Mouse (Mus musculus) stomach, postnatal 0 days (tissue): ENCODE results near the gene Ctnna2. TPM values are rescaled to one million over a fixed set of nuclear protein-coding genes. Genes with fewer than 3 reads are reported as not detected.

Experiments
- ATAC-seq: fragments of 200-750 bp; cut with Nextera tagmentation; 2 replicates; pipeline ENCODE4 v1.8.0; 2017; ENCODE audit not compliant: low FRiP score, low TSS enrichment
- DNase-seq: peaks from one replicate; pipeline ENCODE4 v3.0.0-alpha.2; 2016; ENCODE audit warnings: low spot score
- H3K27ac ChIP-seq: fragments of 300-500 bp; sonication (generic); replicated peaks from 2 replicates; pipeline ENCODE4 v1.5.1; 2014; ENCODE audit warnings: mild to moderate bottlenecking, control low read depth
- H3K27me3 ChIP-seq: fragments of 300-500 bp; sonication (generic); 2 replicates; pipeline ENCODE4 v1.6.1; 2014; ENCODE audit warnings: low read length; ENCODE audit not compliant: control insufficient read depth, insufficient read depth
- H3K36me3 ChIP-seq: fragments of 300-500 bp; sonication (generic); 2 replicates; pipeline ENCODE4 v1.6.1; 2014; ENCODE audit warnings: low read length, mixed read lengths; ENCODE audit not compliant: control insufficient read depth, insufficient read depth
- H3K4me1 ChIP-seq: fragments of 300-500 bp; sonication (generic); replicated peaks from 2 replicates; pipeline ENCODE4 v1.6.1; 2014; ENCODE audit warnings: antibody characterized with exemption; ENCODE audit not compliant: control insufficient read depth, insufficient read depth
- H3K4me2 ChIP-seq: fragments of 300-500 bp; sonication (generic); replicated peaks from 2 replicates; pipeline ENCODE4 v1.6.1; 2014; ENCODE audit warnings: low read depth, mild to moderate bottlenecking, control low read depth, moderate library complexity
- H3K4me3 ChIP-seq: fragments of 300-500 bp; sonication (generic); 2 replicates; pipeline ENCODE4 v1.5.1; 2014; ENCODE audit warnings: low read depth, low read length, control low read depth
- H3K9ac ChIP-seq: fragments of 300-500 bp; sonication (generic); 2 replicates; pipeline ENCODE4 v1.6.1; 2014; ENCODE audit warnings: mild to moderate bottlenecking, low read length, control low read depth, mixed read lengths
- H3K9me3 ChIP-seq: fragments of 300-500 bp; sonication (generic); 2 replicates; pipeline ENCODE4 v1.6.1; 2016; ENCODE audit warnings: low read length; ENCODE audit not compliant: control insufficient read depth
- CTCF ChIP-seq: IDR thresholded peaks from 2 replicates; pipeline ENCODE4 v1.5.1; 2016; ENCODE audit warnings: antibody characterized with exemption, low read depth, mild to moderate bottlenecking, moderate library complexity
- EP300 ChIP-seq: optimal IDR thresholded peaks from 2 replicates; pipeline ENCODE3; 2016; ENCODE audit warnings: antibody characterized with exemption
- WGBS: fragments of 180-500 bp; shearing (Covaris S2); extraction: QIAGEN DNeasy Blood & Tissue Kit; methylation state at CpG from one replicate; pipeline ENCODE4 v1.1.7; 2014; 5-methylcytosine and 5-hydroxymethylcytosine counted together
- polyA plus RNA-seq: library from polyadenylated mRNA; unstranded; fragments of >200 nt; fragmentation: Nextera tagmentation; extraction: Ambion mirVana; gene quantifications from 2 replicates; pipeline ENCODE4 v1.2.1, GENCODE M21; 2015

Ctnna2 gene
- polyA plus RNA-seq, 1 experiment from 2014 or later, result 1.9 TPM

DNA sequence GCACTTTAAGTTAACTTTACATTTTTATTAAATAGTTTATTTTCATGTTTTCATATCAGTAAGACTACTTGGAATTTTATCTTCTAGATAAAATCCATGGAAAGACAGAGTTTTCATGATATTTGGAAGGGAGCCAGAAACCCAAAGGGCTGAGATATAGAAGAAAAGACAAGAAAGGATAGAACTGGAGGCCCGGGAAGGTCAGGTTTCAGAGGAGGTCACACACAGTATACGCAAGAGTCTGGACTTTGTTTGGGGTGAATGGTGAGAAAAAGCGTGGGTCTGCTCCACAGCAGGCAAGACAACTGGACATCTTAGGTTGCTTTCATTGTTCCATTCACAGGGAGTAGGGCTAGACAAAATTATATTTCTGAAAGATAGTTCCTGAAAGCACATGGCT, 111.4 kb downstream of the Ctnna2 start:
- Histone ChIP-seq H3K27me3 (no peaks in the 10 kb centered on the region), H3K4me2 (no peak overlapping the region), H3K36me3 (no peaks in the 10 kb centered on the region), H3K9ac (no peak overlapping the region), H3K4me1 (no peaks in the 10 kb centered on the region), H3K27ac (no peak overlapping the region), H3K9me3 (no peaks in the 10 kb centered on the region), H3K4me3 (no peak overlapping the region)
- no peak for DNase-seq
- ATAC-seq, result no peak
- TF ChIP-seq EP300 (no peak), CTCF (no peak)
- 41% methylated on average over 3 of the region's 3 CpGs for WGBS

- H3K36me3 ChIP-seq, result no peaks in the 10 kb centered on the region
- no peak for TF ChIP-seq CTCF
- no peak overlapping the region for H3K4me2 ChIP-seq
- H3K27ac ChIP-seq, result no peak overlapping the region
- DNase-seq (no peak), ATAC-seq (no peak)
- 84% methylated on average over 2 of the region's 2 CpGs for WGBS
- no peaks in the 10 kb centered on the region for H3K27me3 ChIP-seq
- H3K4me3 ChIP-seq, result no peak overlapping the region
- no peaks in the 10 kb centered on the region for H3K4me1 ChIP-seq
- no peak overlapping the region for H3K9ac ChIP-seq
- no peaks in the 10 kb centered on the region for H3K9me3 ChIP-seq
Observed at GRCm38 (mm10) chr6:77863379-77863778, 116.1 kb downstream of the Ctnna2 start.

DNA sequence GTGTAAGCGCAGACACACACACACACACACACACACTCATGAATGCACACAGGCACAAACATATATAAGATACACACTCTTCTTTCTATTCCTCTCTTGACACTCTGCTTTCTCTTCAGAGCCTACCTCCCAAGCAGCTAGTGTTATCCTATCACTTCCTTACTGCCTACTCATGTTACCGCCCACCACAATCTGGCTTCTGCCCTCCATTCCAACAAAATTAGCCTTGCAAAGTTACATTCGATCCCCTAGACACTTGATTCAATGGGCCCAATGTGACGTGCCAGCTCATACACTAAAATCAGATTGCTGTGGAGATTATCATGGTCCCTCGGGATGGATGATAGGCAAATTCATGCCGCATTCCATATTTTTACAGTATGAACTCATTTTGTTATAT, 116.7 kb downstream of the Ctnna2 start:
- TF ChIP-seq EP300, result no peak
- TF ChIP-seq CTCF, result no peak
- Histone ChIP-seq H3K4me1 (no peaks in the 10 kb centered on the region), H3K4me2 (no peak overlapping the region), H3K4me3 (no peak overlapping the region), H3K27ac (no peak overlapping the region), H3K27me3 (no peaks in the 10 kb centered on the region), H3K9me3 (no peaks in the 10 kb centered on the region), H3K9ac (no peak overlapping the region), H3K36me3 (no peaks in the 10 kb centered on the region)
- DNase-seq (no peak), ATAC-seq (no peak)
- 88% methylated on average over 6 of the region's 6 CpGs for WGBS

DNA sequence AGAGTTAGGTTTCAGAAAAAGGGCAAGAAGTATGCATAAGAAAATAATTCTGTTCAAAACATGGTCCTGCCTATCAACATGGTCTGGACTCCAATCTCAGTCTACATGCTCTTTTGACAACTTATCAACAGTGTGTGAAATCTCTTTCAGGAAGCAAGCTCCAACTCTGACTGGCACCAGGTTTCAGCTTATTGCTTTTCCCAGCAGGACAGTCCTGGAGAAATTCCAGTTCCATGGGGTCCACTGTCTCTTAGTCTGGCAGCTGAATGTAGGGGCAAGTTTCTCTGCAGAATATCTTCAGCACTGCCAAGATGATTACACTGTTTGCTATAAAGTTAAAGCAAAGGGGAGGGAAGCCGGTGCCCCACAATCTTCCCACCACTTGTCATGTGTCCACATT, 130.1 kb downstream of the Ctnna2 start:
- Histone ChIP-seq H3K36me3 (no peaks in the 10 kb centered on the region), H3K9ac (no peak overlapping the region), H3K4me1 (no peaks in the 10 kb centered on the region), H3K9me3 (no peaks in the 10 kb centered on the region), H3K27me3 (no peaks in the 10 kb centered on the region), H3K4me2 (no peak overlapping the region), H3K27ac (no peak overlapping the region), H3K4me3 (no peak overlapping the region)
- DNase-seq, result no peak
- no peak for ATAC-seq
- WGBS, result 81% methylated on average over 1 of the region's 1 CpGs
- no peak for TF ChIP-seq CTCF
- no peak for TF ChIP-seq EP300

- TF ChIP-seq EP300 (no peak), CTCF (no peak)
- no peak overlapping the region for H3K4me3 ChIP-seq
Observed at GRCm38 (mm10) chr6:77848796-77849195, 130.7 kb downstream of the Ctnna2 start.

GRCm38 (mm10) chr6:77847651-77848050, 131.8 kb downstream of the Ctnna2 start:
- Histone ChIP-seq H3K36me3 (no peaks in the 10 kb centered on the region), H3K4me2 (no peak overlapping the region), H3K9ac (no peak overlapping the region), H3K9me3 (no peaks in the 10 kb centered on the region), H3K4me1 (no peaks in the 10 kb centered on the region), H3K4me3 (no peak overlapping the region), H3K27me3 (no peaks in the 10 kb centered on the region), H3K27ac (no peak overlapping the region)
- ATAC-seq, result no peak
- no peak for TF ChIP-seq CTCF
- TF ChIP-seq EP300, result no peak
- 86% methylated on average over 2 of the region's 2 CpGs for WGBS
- DNase-seq, result no peak

More at GRCm38 (mm10) chr6:77848796-77849195, 130.7 kb downstream of the Ctnna2 start:
- no peak for DNase-seq
- Histone ChIP-seq H3K36me3 (no peaks in the 10 kb centered on the region), H3K9ac (no peak overlapping the region), H3K4me2 (no peak overlapping the region), H3K4me1 (no peaks in the 10 kb centered on the region), H3K27me3 (no peaks in the 10 kb centered on the region), H3K27ac (no peak overlapping the region), H3K9me3 (no peaks in the 10 kb centered on the region)
- ATAC-seq, result no peak
